In the genomic region with DNA sequence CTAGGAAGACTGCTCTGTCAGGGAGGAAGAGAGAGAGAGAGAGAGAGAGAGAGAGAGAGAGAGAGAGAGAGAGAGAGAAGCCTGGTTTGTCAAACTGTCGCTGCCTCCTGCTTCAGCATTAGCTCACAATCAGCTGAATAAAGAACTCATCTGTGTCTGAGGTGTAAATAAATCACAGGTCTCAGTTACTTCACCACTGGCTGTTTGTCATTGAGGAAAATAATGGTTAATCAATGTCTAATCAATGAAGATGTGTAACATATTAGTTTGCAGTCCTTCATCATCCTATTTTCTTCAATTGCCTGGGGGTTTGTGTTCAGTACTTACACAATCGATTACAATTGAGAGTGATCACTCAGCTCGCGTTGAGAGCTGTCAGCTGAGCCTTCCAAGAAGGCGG, we compare ENCODE assay signal across 24 mouse cellular contexts.
DNase-seq lines count a peak whose midpoint lies in the region; ATAC-seq lines count a peak whose summit lies in the region.
"Had no signal": no experiment of that assay in that cellular context is flagged by ENCODE, and none has a peak within 500 bp of the region (broad histone marks: within the 10 kb centered on the region; RNA-seq: fewer than 3 reads in every experiment).

No protein-coding gene starts in this region.

- no peak overlapping the region for H3K4me2 ChIP-seq in forebrain, embryonic 12.5 days
- no peak overlapping the region for H3K4me2 ChIP-seq in forebrain, embryonic 15.5 days (replicated peaks)
- no peak overlapping the region for H3K4me2 ChIP-seq in neural tube, embryonic 11.5 days (ENCODE audit: low read depth)
- H3K4me2 ChIP-seq in neural tube, embryonic 12.5 days (replicated peaks) = no peak overlapping the region
- H3K4me2 ChIP-seq: limb, embryonic 15.5 days; lung, embryonic 14.5 days had no signal

- no peaks in the 10 kb centered on the region for H3K9me3 ChIP-seq in forebrain, embryonic 12.5 days
- H3K9me3 ChIP-seq in forebrain, embryonic 15.5 days = no peaks in the 10 kb centered on the region
- no peaks in the 10 kb centered on the region for H3K9me3 ChIP-seq in neural tube, embryonic 11.5 days (ENCODE audit: control insufficient read depth, low read length)
- no peaks in the 10 kb centered on the region for H3K9me3 ChIP-seq in neural tube, embryonic 12.5 days
- H3K9me3 ChIP-seq: embryonic facial prominence, embryonic 12.5 days; heart, embryonic 13.5 days; limb, embryonic 15.5 days; megakaryocyte, embryonic 14.5 days had no signal

- peak; percentile 52; the same call in 1 of the 2 replicates for ATAC-seq in forebrain, embryonic 12.5 days (ENCODE audit: low FRiP score)
- ATAC-seq in forebrain, embryonic 15.5 days (replicated peaks) = no peak
- ATAC-seq in neural tube, embryonic 11.5 days (ENCODE audit: insufficient read depth, low FRiP score, low TSS enrichment) = no peak
- ATAC-seq in neural tube, embryonic 12.5 days (ENCODE audit: low FRiP score, low read depth) = peak; percentile 55; the same call in 1 of the 2 replicates
- ATAC-seq in megakaryocyte progenitor cell, adult 5-6 weeks (replicated peaks; ENCODE audit: poor library complexity) = no peak
- ATAC-seq: CD4-positive, CD25-positive, alpha-beta regulatory T cell, adult 4 months had no signal

- no peak overlapping the region for H3K9ac ChIP-seq in forebrain, embryonic 12.5 days
- H3K9ac ChIP-seq in forebrain, embryonic 15.5 days (replicated peaks) = no peak overlapping the region
- H3K9ac ChIP-seq in neural tube, embryonic 11.5 days (ENCODE audit: low read length) = no peak overlapping the region
- H3K9ac ChIP-seq in neural tube, embryonic 12.5 days = no peak overlapping the region
- H3K9ac ChIP-seq: embryonic facial prominence, embryonic 12.5 days; heart, embryonic 13.5 days; limb, embryonic 15.5 days; liver, embryonic 14.5 days; lung, embryonic 14.5 days had no signal

- DNase-seq in neural tube, embryonic 11.5 days (ENCODE audit: low spot score) = peak; percentile 11
- no peak for DNase-seq in neural tube, embryonic 10.5 days (ENCODE audit: extremely low spot score, low spot score)
- DNase-seq in gastrocnemius, adult 18-20 months (ENCODE audit: low spot score) = no peak
- DNase-seq: adrenal gland, postnatal 25 days; cerebellum, adult 9-10 months; gastrocnemius, postnatal 14 days; heart, adult 11 months; heart, postnatal 14 days; kidney, adult 18-20 months; left cerebral cortex, postnatal 4 days; lung, embryonic 14.5 days; thymus, postnatal 14 days had no signal

- WGBS in forebrain, embryonic 12.5 days = 46% methylated on average over 5 of the region's 5 CpGs
- 36% methylated on average over 5 of the region's 5 CpGs for WGBS in forebrain, embryonic 15.5 days
- WGBS in neural tube, embryonic 11.5 days = 54% methylated on average over 5 of the region's 5 CpGs
- WGBS in neural tube, embryonic 12.5 days = 45% methylated on average over 5 of the region's 5 CpGs

- H3K36me3 ChIP-seq in forebrain, embryonic 12.5 days (replicated peaks) = no peaks in the 10 kb centered on the region
- no peaks in the 10 kb centered on the region for H3K36me3 ChIP-seq in forebrain, embryonic 15.5 days
- H3K36me3 ChIP-seq in neural tube, embryonic 11.5 days (ENCODE audit: control insufficient read depth, insufficient read depth, low read length) = no peaks in the 10 kb centered on the region
- no peaks in the 10 kb centered on the region for H3K36me3 ChIP-seq in neural tube, embryonic 12.5 days
- H3K36me3 ChIP-seq: embryonic facial prominence, embryonic 12.5 days; heart, embryonic 13.5 days; limb, embryonic 15.5 days had no signal

- H3K4me3 ChIP-seq in forebrain, embryonic 12.5 days (replicated peaks) = no peak overlapping the region
- H3K4me3 ChIP-seq in forebrain, embryonic 15.5 days = no peak overlapping the region
- H3K4me3 ChIP-seq in neural tube, embryonic 11.5 days (ENCODE audit: low read depth, low read length) = no peak overlapping the region
- H3K4me3 ChIP-seq in neural tube, embryonic 12.5 days = no peak overlapping the region
- H3K4me3 ChIP-seq: embryonic facial prominence, embryonic 12.5 days; heart, embryonic 13.5 days; left cerebral cortex, adult 2 months; limb, embryonic 15.5 days; megakaryocyte, embryonic 14.5 days had no signal

- no peak overlapping the region for H3K27ac ChIP-seq in forebrain, embryonic 12.5 days
- no peak overlapping the region for H3K27ac ChIP-seq in forebrain, embryonic 15.5 days (replicated peaks)
- H3K27ac ChIP-seq in neural tube, embryonic 11.5 days (ENCODE audit: low read depth, low read length) = no peak overlapping the region
- no peak overlapping the region for H3K27ac ChIP-seq in neural tube, embryonic 12.5 days
- H3K27ac ChIP-seq: embryonic facial prominence, embryonic 12.5 days; heart, embryonic 13.5 days; kidney, postnatal 0 days; left cerebral cortex, adult 2 months; limb, embryonic 15.5 days; liver, embryonic 14.5 days had no signal

- H3K27me3 ChIP-seq in forebrain, embryonic 12.5 days = no peaks in the 10 kb centered on the region
- H3K27me3 ChIP-seq in forebrain, embryonic 15.5 days = 0 out of 2 replicates have a peak, but pooled peaks cover 4% of the 10 kb centered on the region
- no peaks in the 10 kb centered on the region for H3K27me3 ChIP-seq in neural tube, embryonic 11.5 days (ENCODE audit: control insufficient read depth, insufficient read depth, low read length)
- no peaks in the 10 kb centered on the region for H3K27me3 ChIP-seq in neural tube, embryonic 12.5 days (replicated peaks)
- H3K27me3 ChIP-seq: embryonic facial prominence, embryonic 12.5 days; heart, embryonic 13.5 days; limb, embryonic 15.5 days; megakaryocyte, embryonic 14.5 days had no signal

- H3K4me1 ChIP-seq in forebrain, embryonic 12.5 days = peaks cover 24% of the 10 kb centered on the region; the same call in 1 of the 2 replicates
- peaks cover 15% of the 10 kb centered on the region for H3K4me1 ChIP-seq in forebrain, embryonic 15.5 days
- no peaks in the 10 kb centered on the region for H3K4me1 ChIP-seq in neural tube, embryonic 11.5 days (ENCODE audit: control insufficient read depth, insufficient read depth, low read length)
- H3K4me1 ChIP-seq in neural tube, embryonic 12.5 days = no peaks in the 10 kb centered on the region
- H3K4me1 ChIP-seq: limb, embryonic 15.5 days; megakaryocyte, embryonic 14.5 days had no signal

Comparison
In these comparisons a context has a peak if more than half of its experiments do, and no peak if none do; other contexts are left out.
1. ATAC-seq: peak in forebrain, embryonic 12.5 days (single experiment) and neural tube, embryonic 12.5 days (single experiment); none in forebrain, embryonic 15.5 days (single experiment), neural tube, embryonic 11.5 days (single experiment) and megakaryocyte progenitor cell, adult 5-6 weeks (single experiment).